ENCODE assay signal across 30 mouse cellular contexts in the genomic region with DNA sequence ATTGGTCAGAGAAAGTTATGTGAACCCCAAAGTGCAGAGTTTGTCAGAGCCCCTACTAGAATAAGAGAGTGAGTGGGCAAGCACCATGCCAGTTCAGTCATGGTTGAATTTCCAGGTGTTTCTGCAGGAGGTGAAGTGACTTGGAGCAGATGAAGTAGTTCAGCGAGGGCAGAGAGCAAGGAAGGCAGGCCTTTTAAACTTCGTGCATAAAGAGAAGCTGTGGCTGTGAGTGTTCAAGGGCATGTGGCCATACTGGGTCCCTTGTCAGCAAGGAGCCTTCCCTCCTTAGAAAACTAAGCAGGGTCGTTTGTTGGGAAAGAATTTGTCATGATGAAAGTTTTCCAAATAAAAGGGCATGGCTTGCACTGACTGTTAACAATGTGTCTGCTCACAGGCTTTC.
"Had no signal": no experiment of that assay in that cellular context is flagged by ENCODE, and none has a peak within 500 bp of the region (broad histone marks: within the 10 kb centered on the region; RNA-seq: fewer than 3 reads in every experiment).

No protein-coding gene starts in this region.

- H3K4me2 ChIP-seq: limb, embryonic 12.5 days; limb, embryonic 13.5 days; liver, embryonic 11.5 days; liver, embryonic 12.5 days; liver, embryonic 13.5 days; liver, embryonic 15.5 days; lung, embryonic 14.5 days; lung, embryonic 15.5 days; midbrain, embryonic 12.5 days; midbrain, embryonic 15.5 days; neural tube, embryonic 12.5 days; neural tube, embryonic 13.5 days had no signal

- H3K27me3 ChIP-seq: limb, embryonic 12.5 days; limb, embryonic 13.5 days; liver, embryonic 12.5 days; liver, embryonic 13.5 days; liver, embryonic 15.5 days; lung, embryonic 15.5 days; megakaryocyte, embryonic 14.5 days; midbrain, embryonic 12.5 days; midbrain, embryonic 15.5 days; neural tube, embryonic 12.5 days; neural tube, embryonic 13.5 days had no signal

- H3K4me3 ChIP-seq: left cerebral cortex, adult 2 months; limb, embryonic 12.5 days; limb, embryonic 13.5 days; liver, embryonic 12.5 days; liver, embryonic 13.5 days; liver, embryonic 15.5 days; lung, embryonic 15.5 days; megakaryocyte, embryonic 14.5 days; midbrain, embryonic 10.5 days; midbrain, embryonic 12.5 days; midbrain, embryonic 15.5 days; myocyte; neural tube, embryonic 12.5 days; neural tube, embryonic 13.5 days had no signal

- H3K36me3 ChIP-seq: liver, embryonic 12.5 days; liver, embryonic 13.5 days; liver, embryonic 15.5 days; lung, embryonic 15.5 days; midbrain, embryonic 12.5 days; midbrain, embryonic 15.5 days; neural tube, embryonic 12.5 days had no signal

- H3K9ac ChIP-seq: limb, embryonic 12.5 days; limb, embryonic 13.5 days; liver, embryonic 12.5 days; liver, embryonic 13.5 days; liver, embryonic 14.5 days; liver, embryonic 15.5 days; liver, postnatal 0 days; lung, embryonic 14.5 days; lung, embryonic 15.5 days; midbrain, embryonic 12.5 days; midbrain, embryonic 15.5 days; neural tube, embryonic 12.5 days; neural tube, embryonic 13.5 days had no signal

- H3K9me3 ChIP-seq: liver, embryonic 13.5 days; liver, embryonic 15.5 days; lung, embryonic 15.5 days had no signal

- ATAC-seq: liver, embryonic 12.5 days; liver, postnatal 0 days; lung, postnatal 0 days; midbrain, embryonic 15.5 days; midbrain, embryonic 16.5 days had no signal

- DNase-seq: left cerebral cortex, postnatal 4 days; liver; liver, embryonic 13.5 days; liver, postnatal 0 days; lung, adult 18-20 months; lung, adult 2 months; lung, embryonic 14.5 days; lung, postnatal 10 days; lung, postnatal 14 days; lung, postnatal 36 days; lung, postnatal 4 days; midbrain, embryonic 14.5 days had no signal

- H3K4me1 ChIP-seq: limb, embryonic 12.5 days; limb, embryonic 13.5 days; liver, embryonic 12.5 days; liver, embryonic 13.5 days; liver, embryonic 15.5 days; lung, embryonic 15.5 days; midbrain, embryonic 10.5 days; midbrain, embryonic 12.5 days; midbrain, embryonic 15.5 days; neural tube, embryonic 12.5 days; neural tube, embryonic 13.5 days had no signal

- H3K27ac ChIP-seq: left cerebral cortex, adult 2 months; limb, embryonic 13.5 days; liver, embryonic 12.5 days; liver, embryonic 13.5 days; liver, embryonic 14.5 days; liver, embryonic 15.5 days; lung, embryonic 15.5 days; macrophage; midbrain, embryonic 10.5 days; midbrain, embryonic 12.5 days; midbrain, embryonic 15.5 days; neural tube, embryonic 12.5 days; neural tube, embryonic 13.5 days had no signal
